Comparison of ENCODE assay signal across 10 mouse cellular contexts in the genomic region with DNA sequence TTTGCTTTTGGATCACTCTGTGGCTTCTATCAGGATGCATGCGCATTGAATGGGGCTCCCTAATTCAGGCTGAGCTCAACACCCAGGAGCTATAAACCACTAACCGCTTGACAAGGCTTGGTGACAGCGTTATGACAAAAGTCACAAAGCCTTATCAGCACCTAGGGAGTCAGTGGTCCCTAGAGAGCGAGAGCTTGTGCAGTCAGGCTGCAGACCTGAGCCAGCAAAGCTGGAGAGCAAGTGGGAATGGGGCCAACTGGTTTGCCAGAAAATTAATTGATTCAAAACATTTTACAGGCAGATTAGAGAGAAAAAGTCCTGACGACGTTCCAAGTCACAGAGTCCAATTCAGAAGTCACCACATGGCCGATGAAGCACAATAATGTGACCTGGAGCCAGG. TPM values are rescaled to one million over a fixed set of nuclear protein-coding genes. Genes with fewer than 3 reads are reported as not detected.
DNase-seq lines count a peak whose midpoint lies in the region; ATAC-seq and TF ChIP-seq lines count a peak whose summit lies in the region.
"Had no signal": no experiment of that assay in that cellular context is flagged by ENCODE, and none has a peak within 500 bp of the region (broad histone marks: within the 10 kb centered on the region; RNA-seq: fewer than 3 reads in every experiment).

No protein-coding gene starts in this region.

- 41% methylated on average over 7 of the region's 7 CpGs for WGBS in lung, embryonic 14.5 days
- 55% methylated on average over 7 of the region's 7 CpGs for WGBS in lung, adult 2 months
- 21% methylated on average over 7 of the region's 7 CpGs for WGBS in heart, embryonic 14.5 days
- WGBS in kidney, postnatal 0 days, result 39% methylated on average over 7 of the region's 7 CpGs
- 23% methylated on average over 7 of the region's 7 CpGs for WGBS in neural tube, embryonic 15.5 days
- WGBS in intestine, postnatal 0 days, result 56% methylated on average over 7 of the region's 7 CpGs

- ATAC-seq in lung, embryonic 14.5 days (ENCODE audit: insufficient read depth), result peak; percentile 47; the same call in 1 of the 2 replicates
- peak; percentile 67; the same call in 1 of the 2 replicates for ATAC-seq in heart, embryonic 14.5 days (ENCODE audit: insufficient number of reproducible peaks, insufficient read depth, low FRiP score, low read depth)
- 0 out of 2 replicates have a peak, but pooled peaks have one; percentile 27 for ATAC-seq in kidney, postnatal 0 days (replicated peaks; ENCODE audit: low FRiP score, low read depth)
- peak; percentile 42 for ATAC-seq in neural tube, embryonic 15.5 days (ENCODE audit: low FRiP score)
- ATAC-seq in intestine, postnatal 0 days, result no peak
- no peak for ATAC-seq in granulocyte monocyte progenitor cell, adult 5-6 weeks (replicated peaks; ENCODE audit: poor library complexity, severe bottlenecking)
- ATAC-seq: Patski had no signal

- H3K9me3 ChIP-seq in lung, embryonic 14.5 days (ENCODE audit: low read depth, low read length), result no peaks in the 10 kb centered on the region
- no peaks in the 10 kb centered on the region for H3K9me3 ChIP-seq in heart, embryonic 14.5 days (ENCODE audit: control insufficient read depth, low read length)
- H3K9me3 ChIP-seq in kidney, postnatal 0 days (replicated peaks; ENCODE audit: low read length), result no peaks in the 10 kb centered on the region
- H3K9me3 ChIP-seq in neural tube, embryonic 15.5 days (replicated peaks), result no peaks in the 10 kb centered on the region
- H3K9me3 ChIP-seq in intestine, postnatal 0 days (ENCODE audit: control insufficient read depth), result no peaks in the 10 kb centered on the region

- peak; percentile 81 for DNase-seq in lung, embryonic 14.5 days
- DNase-seq in lung, adult 2 months, result no peak
- DNase-seq in cerebellum, adult 18-20 months, result peak; percentile 40 to 43
- DNase-seq in kidney, postnatal 0 days (ENCODE audit: low spot score), result peak; percentile 67

- H3K4me1 ChIP-seq in lung, embryonic 14.5 days (ENCODE audit: insufficient read depth), result no peaks in the 10 kb centered on the region
- no peaks in the 10 kb centered on the region for H3K4me1 ChIP-seq in lung, adult 2 months (ENCODE audit: control insufficient read depth, insufficient read depth, low read length)
- peaks cover 16 to 28% of the 10 kb centered on the region in 2 experiments for H3K4me1 ChIP-seq in heart, embryonic 14.5 days (ENCODE audit: control insufficient read depth in 2 of 2, insufficient read depth in 2 of 2, low read length in 2 of 2)
- H3K4me1 ChIP-seq in kidney, postnatal 0 days (replicated peaks; ENCODE audit: insufficient read depth, low read length), result 0 out of 2 replicates have a peak, but pooled peaks cover 5% of the 10 kb centered on the region
- peaks cover 13% of the 10 kb centered on the region for H3K4me1 ChIP-seq in neural tube, embryonic 15.5 days
- no peaks in the 10 kb centered on the region for H3K4me1 ChIP-seq in intestine, postnatal 0 days (replicated peaks; ENCODE audit: control insufficient read depth, insufficient read depth, low read length)

- TF ChIP-seq CTCF in lung, embryonic 14.5 days (IDR thresholded peaks at IDR 0.05; ENCODE audit: low read depth), result no peak
- no peak for TF ChIP-seq CTCF in lung, adult 2 months (IDR thresholded peaks at IDR 0.05; ENCODE audit: insufficient read depth, low read length)
- TF ChIP-seq CTCF in kidney, postnatal 0 days (IDR thresholded peaks at IDR 0.05; ENCODE audit: low read depth), result no peak
- no peak for TF ChIP-seq CTCF in intestine, postnatal 0 days (IDR thresholded peaks at IDR 0.05; ENCODE audit: low read depth)

- no peak overlapping the region for H3K4me2 ChIP-seq in lung, embryonic 14.5 days
- H3K4me2 ChIP-seq in heart, embryonic 14.5 days (ENCODE audit: low read length), result peak overlapping the region; percentile 29
- no peak overlapping the region for H3K4me2 ChIP-seq in kidney, postnatal 0 days (ENCODE audit: low read length)
- no peak overlapping the region for H3K4me2 ChIP-seq in neural tube, embryonic 15.5 days
- no peak overlapping the region for H3K4me2 ChIP-seq in intestine, postnatal 0 days (replicated peaks; ENCODE audit: low read depth)

- no peak overlapping the region for H3K4me3 ChIP-seq in lung, embryonic 14.5 days (ENCODE audit: low read depth, low read length)
- H3K4me3 ChIP-seq in lung, adult 2 months (replicated peaks; ENCODE audit: extremely low read depth, low read depth, low read length), result no peak overlapping the region
- no peak overlapping the region for H3K4me3 ChIP-seq in heart, embryonic 14.5 days (ENCODE audit: control insufficient read depth in 1 of 2, insufficient read depth in 1 of 2, low read depth in 1 of 2, low read length in 2 of 2)
- no peak overlapping the region for H3K4me3 ChIP-seq in kidney, postnatal 0 days (replicated peaks; ENCODE audit: low read depth, low read length)
- no peak overlapping the region for H3K4me3 ChIP-seq in neural tube, embryonic 15.5 days (replicated peaks)
- H3K4me3 ChIP-seq in intestine, postnatal 0 days (ENCODE audit: low read depth, low read length), result no peak overlapping the region

- no peak for TF ChIP-seq POLR2A in lung, adult 2 months (IDR thresholded peaks at IDR 0.05; ENCODE audit: borderline replicate concordance, extremely low read depth, low read depth, low read length)

- no peak overlapping the region for H3K27ac ChIP-seq in lung, embryonic 14.5 days (ENCODE audit: low read depth)
- peak overlapping the region; percentile 75 to 83 for H3K27ac ChIP-seq in heart, embryonic 14.5 days (replicated peaks in 1 of 2; ENCODE audit: control insufficient read depth in 1 of 2, insufficient read depth in 1 of 2, low read depth in 2 of 2, low read length in 2 of 2)
- no peak overlapping the region for H3K27ac ChIP-seq in kidney, postnatal 0 days
- H3K27ac ChIP-seq in neural tube, embryonic 15.5 days (replicated peaks), result peak overlapping the region; percentile 39
- no peak overlapping the region for H3K27ac ChIP-seq in intestine, postnatal 0 days (ENCODE audit: low read depth, low read length)
- H3K27ac ChIP-seq: macrophage had no signal

- H3K27me3 ChIP-seq in lung, embryonic 14.5 days (ENCODE audit: insufficient read depth, low read length), result no peaks in the 10 kb centered on the region
- no peaks in the 10 kb centered on the region for H3K27me3 ChIP-seq in heart, embryonic 14.5 days (ENCODE audit: control insufficient read depth, insufficient read depth, low read length)
- H3K27me3 ChIP-seq in kidney, postnatal 0 days (ENCODE audit: insufficient read depth, low read length), result no peaks in the 10 kb centered on the region
- H3K27me3 ChIP-seq in neural tube, embryonic 15.5 days (replicated peaks), result no peaks in the 10 kb centered on the region
- no peaks in the 10 kb centered on the region for H3K27me3 ChIP-seq in intestine, postnatal 0 days (replicated peaks; ENCODE audit: control insufficient read depth, insufficient read depth, low read length)
- H3K27me3 ChIP-seq: Patski had no signal

- no peak overlapping the region for H3K9ac ChIP-seq in lung, embryonic 14.5 days
- H3K9ac ChIP-seq in heart, embryonic 14.5 days (ENCODE audit: low read length), result peak overlapping the region; percentile 25; the same call in 1 of the 2 replicates
- no peak overlapping the region for H3K9ac ChIP-seq in kidney, postnatal 0 days (ENCODE audit: low read depth, low read length)
- no peak overlapping the region for H3K9ac ChIP-seq in neural tube, embryonic 15.5 days (replicated peaks)
- H3K9ac ChIP-seq in intestine, postnatal 0 days (ENCODE audit: low read depth, low read length), result no peak overlapping the region

- peaks cover 47% of the 10 kb centered on the region for H3K36me3 ChIP-seq in lung, embryonic 14.5 days (ENCODE audit: insufficient read depth)
- H3K36me3 ChIP-seq in heart, embryonic 14.5 days (ENCODE audit: control insufficient read depth, insufficient read depth, low read length), result peaks cover 43% of the 10 kb centered on the region
- H3K36me3 ChIP-seq in kidney, postnatal 0 days (ENCODE audit: insufficient read depth, low read length), result peaks cover 24% of the 10 kb centered on the region; the same call in 1 of the 2 replicates
- peaks cover 19% of the 10 kb centered on the region; the same call in 1 of the 2 replicates for H3K36me3 ChIP-seq in neural tube, embryonic 15.5 days
- H3K36me3 ChIP-seq in intestine, postnatal 0 days (ENCODE audit: control insufficient read depth, insufficient read depth), result peaks cover 15% of the 10 kb centered on the region

RNA-seq across cellular contexts. Expression of gene Prep, which starts 37.1 kb away (rescaled TPM):
- polyA plus RNA-seq in lung, embryonic 14.5 days (2014; fragmentation: Nextera tagmentation; extraction: Ambion mirVana), result 34.1 and 34.6 TPM in 2 replicates
- 18.0 and 19.8 TPM in 2 replicates for polyA plus RNA-seq in lung, adult 2 months (2012; rRNA removed)
- polyA plus RNA-seq in heart, embryonic 14.5 days (2014; fragmentation: Nextera tagmentation; extraction: Ambion mirVana), result 24.4 and 26.7 TPM in 2 replicates
- polyA plus RNA-seq in kidney, postnatal 0 days (2015; fragmentation: Nextera tagmentation; extraction: Ambion mirVana), result 12.8 and 15.6 TPM in 2 replicates
- 24.1 and 26.1 TPM in 2 replicates for polyA plus RNA-seq in neural tube, embryonic 15.5 days (2015; fragmentation: Nextera tagmentation; extraction: Ambion mirVana)
- polyA plus RNA-seq in intestine, postnatal 0 days (2015; fragmentation: Nextera tagmentation; extraction: Ambion mirVana), result 6.8 and 7.0 TPM in 2 replicates
- 15.0 and 17.3 TPM in 2 replicates for total RNA-seq in granulocyte monocyte progenitor cell, adult 5-6 weeks (2014; fragmentation: Nextera tagmentation)
- total RNA-seq in granulocyte monocyte progenitor cell, adult 5-6 weeks (2017), result 12.7 and 14.3 TPM in 2 replicates

Comparison
In these comparisons a context has a peak if more than half of its experiments do, and no peak if none do; other contexts are left out.
1. ATAC-seq: peak in lung, embryonic 14.5 days (single experiment), heart, embryonic 14.5 days (single experiment), kidney, postnatal 0 days (single experiment) and neural tube, embryonic 15.5 days (single experiment); none in intestine, postnatal 0 days (single experiment) and granulocyte monocyte progenitor cell, adult 5-6 weeks (single experiment).
2. H3K27ac ChIP-seq: peak in heart, embryonic 14.5 days (2 of 2) and neural tube, embryonic 15.5 days (single experiment); none in lung, embryonic 14.5 days (single experiment), kidney, postnatal 0 days (single experiment) and intestine, postnatal 0 days (single experiment).